Mouse (Mus musculus): Measurements from ENCODE around the gene Ccdc134.

Gene Ccdc134

GRCm38 (mm10) chr15:82170437-82171377 lies 43.0 kb downstream of the Ccdc134 start:
- DNase-seq (ENCODE audit: low spot score) = no peak

- no peak for DNase-seq (ENCODE audit: low spot score)
These were observed 44.9 kb downstream of the Ccdc134 start for GRCm38 (mm10) chr15:82172648-82173047.

GRCm38 (mm10) chr15:82175091-82175490 lies 47.4 kb downstream of the Ccdc134 start:
- no peak for DNase-seq (ENCODE audit: low spot score)

- no peak for DNase-seq (ENCODE audit: low spot score)
These were observed 50.1 kb downstream of the Ccdc134 start for GRCm38 (mm10) chr15:82177743-82178290.

GRCm38 (mm10) chr15:82181131-82181530 lies 53.4 kb downstream of the Ccdc134 start:
- DNase-seq (ENCODE audit: low spot score) = no peak

GRCm38 (mm10) chr15:82182311-82182710 lies 54.6 kb downstream of the Ccdc134 start:
- no peak for DNase-seq (ENCODE audit: low spot score)

GRCm38 (mm10) chr15:82183596-82183995 lies 55.9 kb downstream of the Ccdc134 start:
- no peak for DNase-seq (ENCODE audit: low spot score)

GRCm38 (mm10) chr15:82184183-82184582 lies 56.5 kb downstream of the Ccdc134 start:
- no peak for DNase-seq (ENCODE audit: low spot score)

- DNase-seq (ENCODE audit: low spot score) = no peak
These were observed 56.9 kb downstream of the Ccdc134 start for GRCm38 (mm10) chr15:82184656-82185055.

GRCm38 (mm10) chr15:82185062-82185783 lies 57.5 kb downstream of the Ccdc134 start:
- no peak for DNase-seq (ENCODE audit: low spot score)

GRCm38 (mm10) chr15:82186131-82186530 lies 58.4 kb downstream of the Ccdc134 start:
- peak; percentile 51 for DNase-seq (ENCODE audit: low spot score)

- DNase-seq (ENCODE audit: low spot score) = no peak
These were observed 59.2 kb downstream of the Ccdc134 start for GRCm38 (mm10) chr15:82186931-82187330.

GRCm38 (mm10) chr15:82187401-82187800 lies 59.7 kb downstream of the Ccdc134 start:
- no peak for DNase-seq (ENCODE audit: low spot score)

- peak; percentile 47 for DNase-seq (ENCODE audit: low spot score)
These were observed 60.2 kb downstream of the Ccdc134 start for GRCm38 (mm10) chr15:82187924-82188323.

- peak; percentile 73 for DNase-seq (ENCODE audit: low spot score)
These were observed 60.9 kb downstream of the Ccdc134 start for GRCm38 (mm10) chr15:82188481-82189240.

Measured in MN1 (cell line).